Mouse (Mus musculus): Measurements from ENCODE around the gene Zc3h4. TPM values are rescaled to one million over a fixed set of nuclear protein-coding genes. Genes with fewer than 3 reads are reported as not detected.
"Not testable (repeated sequence)": the region's sequence is repeated elsewhere in the genome, so short reads cannot be mapped to it uniquely, and the experiment has no call there.

Zc3h4 gene
- polyA plus RNA-seq, 1 experiment from 2014 or later: 10.4 TPM

DNA sequence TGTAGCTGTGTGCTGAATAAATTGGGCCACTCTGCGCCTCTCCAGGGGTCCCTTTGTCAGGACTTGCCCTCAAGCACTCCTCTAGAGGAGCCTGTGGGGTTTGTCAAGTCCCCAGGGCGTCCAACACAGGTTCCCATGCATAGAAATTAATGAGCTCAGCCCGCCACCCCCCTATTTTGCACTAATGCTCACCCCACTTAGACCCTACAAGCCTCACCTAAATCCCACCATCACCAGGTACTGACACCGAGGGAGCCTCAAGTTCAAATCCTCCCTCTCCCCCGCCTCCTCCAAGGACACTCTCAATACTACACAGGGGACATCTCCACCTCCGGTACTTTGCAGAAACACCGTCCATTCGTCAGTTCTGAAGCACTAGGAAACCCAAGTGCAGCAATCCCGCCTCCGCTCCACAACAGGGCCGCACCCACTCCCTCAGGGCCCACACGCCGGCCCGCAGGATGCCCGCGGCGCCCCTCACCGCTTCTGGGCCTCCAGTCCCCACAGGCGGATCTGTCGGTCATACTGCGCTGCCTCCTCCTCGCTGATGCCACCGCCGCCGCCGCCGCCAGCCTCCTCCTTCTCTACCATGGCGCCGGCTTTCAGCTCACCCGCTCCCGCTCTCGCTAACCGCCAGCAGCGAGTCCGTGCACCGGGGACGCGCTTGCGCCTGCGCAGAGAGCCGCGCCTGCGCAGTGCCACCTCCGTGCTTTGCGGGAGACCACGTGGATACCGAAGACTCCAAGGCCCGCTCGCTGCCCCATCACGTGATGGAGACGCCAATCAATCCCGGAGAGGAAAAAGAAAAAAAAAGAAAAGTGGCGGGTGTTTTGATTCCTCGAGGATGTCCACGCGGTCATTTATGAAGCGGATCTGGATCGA lies 13.3 kb upstream of the Zc3h4 start, which contains the start of gene Sae1:
Gene Sae1 (minus strand): TSS at position 647 of the 882 bp plus-strand sequence.
- Histone ChIP-seq H3K9ac (ENCODE audit: low read depth, low read length) (peak within 1 kb of the TSS; percentile 86), H3K4me1 (replicated peaks; ENCODE audit: insufficient read depth, low read length) (peaks cover 11% of the 10 kb centered on the region), H3K27ac (peak within 1 kb of the TSS; percentile 65; the same call in 1 of the 2 replicates), H3K4me2 (ENCODE audit: low read length) (peak within 1 kb of the TSS; percentile 81), H3K36me3 (ENCODE audit: insufficient read depth, low read length) (no peaks in the 10 kb centered on the region), H3K27me3 (ENCODE audit: insufficient read depth, low read length) (no peaks in the 10 kb centered on the region), H3K4me3 (replicated peaks; ENCODE audit: low read depth, low read length) (peak within 1 kb of the TSS; percentile 91), H3K9me3 (replicated peaks; ENCODE audit: low read length) (no peaks in the 10 kb centered on the region)
- TF ChIP-seq CTCF (IDR thresholded peaks at IDR 0.05; ENCODE audit: low read depth): no peak
- WGBS: under 1% methylated on average over 58 of the region's 58 CpGs
- DNase-seq (ENCODE audit: low spot score): peak; percentile 97
- peak; percentile 96 for ATAC-seq (replicated peaks; ENCODE audit: low FRiP score, low read depth)

DNA sequence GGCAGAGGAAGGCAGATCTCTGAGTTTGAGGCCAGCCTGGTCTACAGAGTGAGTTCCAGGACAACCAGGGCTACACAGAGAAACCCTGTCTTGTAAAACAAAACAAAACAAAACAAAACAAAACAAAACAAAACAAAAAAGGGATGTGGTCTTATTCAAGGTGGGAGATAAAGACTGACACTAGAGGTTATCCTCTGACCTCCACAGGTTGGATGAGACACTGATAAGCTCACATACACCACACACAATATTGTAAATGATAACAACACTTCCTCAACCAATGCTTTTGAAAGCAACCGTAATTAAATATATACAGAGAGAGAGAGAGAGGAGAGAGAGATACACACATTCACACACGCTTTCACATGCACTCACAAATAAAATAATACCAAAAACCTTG lies 10.8 kb upstream of the Zc3h4 start:
- not testable (repeated sequence) for H3K4me3 ChIP-seq (replicated peaks; ENCODE audit: low read depth, low read length); H3K9me3 ChIP-seq (replicated peaks; ENCODE audit: low read length); H3K4me2 ChIP-seq (ENCODE audit: low read length); H3K27ac ChIP-seq; DNase-seq (ENCODE audit: low spot score); H3K9ac ChIP-seq (ENCODE audit: low read depth, low read length); ATAC-seq (replicated peaks; ENCODE audit: low FRiP score, low read depth); H3K36me3 ChIP-seq (ENCODE audit: insufficient read depth, low read length); H3K27me3 ChIP-seq (ENCODE audit: insufficient read depth, low read length)
- WGBS: 81% methylated on average over 2 of the region's 2 CpGs
- peaks cover 11% of the 10 kb centered on the region for H3K4me1 ChIP-seq (replicated peaks; ENCODE audit: insufficient read depth, low read length)

DNA sequence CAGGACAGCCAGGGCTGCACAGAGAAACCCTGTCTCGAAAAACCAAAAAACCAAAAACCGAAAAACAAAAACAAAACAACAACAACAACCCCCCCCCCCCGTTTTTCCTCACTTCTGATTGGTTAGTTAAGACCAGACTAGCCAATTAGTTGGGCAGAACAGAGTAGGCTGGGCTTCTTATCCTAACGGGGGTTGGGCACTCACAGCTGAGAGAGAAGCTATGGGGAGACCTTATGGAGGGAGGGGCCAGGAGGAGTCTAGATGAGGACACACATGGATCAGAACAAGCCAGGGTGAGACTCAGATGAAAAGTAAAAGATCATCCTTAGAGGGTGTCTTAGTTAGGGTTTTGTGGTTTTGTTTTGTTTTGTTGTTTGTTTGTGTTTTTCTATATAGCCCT lies 7.8 kb upstream of the Zc3h4 start:
- no peak overlapping the region for H3K27ac ChIP-seq
- H3K4me1 ChIP-seq (replicated peaks; ENCODE audit: insufficient read depth, low read length): no peaks in the 10 kb centered on the region
- H3K4me2 ChIP-seq (ENCODE audit: low read length): no peak overlapping the region
- H3K9ac ChIP-seq (ENCODE audit: low read depth, low read length): no peak overlapping the region
- no peak overlapping the region for H3K4me3 ChIP-seq (replicated peaks; ENCODE audit: low read depth, low read length)
- H3K9me3 ChIP-seq (replicated peaks; ENCODE audit: low read length): no peaks in the 10 kb centered on the region
- no peaks in the 10 kb centered on the region for H3K27me3 ChIP-seq (ENCODE audit: insufficient read depth, low read length)
- no peak for DNase-seq (ENCODE audit: low spot score)
- TF ChIP-seq CTCF (IDR thresholded peaks at IDR 0.05; ENCODE audit: low read depth): no peak
- no peaks in the 10 kb centered on the region for H3K36me3 ChIP-seq (ENCODE audit: insufficient read depth, low read length)
- WGBS: 44% methylated on average over 4 of the region's 4 CpGs
- ATAC-seq (replicated peaks; ENCODE audit: low FRiP score, low read depth): no peak

DNA sequence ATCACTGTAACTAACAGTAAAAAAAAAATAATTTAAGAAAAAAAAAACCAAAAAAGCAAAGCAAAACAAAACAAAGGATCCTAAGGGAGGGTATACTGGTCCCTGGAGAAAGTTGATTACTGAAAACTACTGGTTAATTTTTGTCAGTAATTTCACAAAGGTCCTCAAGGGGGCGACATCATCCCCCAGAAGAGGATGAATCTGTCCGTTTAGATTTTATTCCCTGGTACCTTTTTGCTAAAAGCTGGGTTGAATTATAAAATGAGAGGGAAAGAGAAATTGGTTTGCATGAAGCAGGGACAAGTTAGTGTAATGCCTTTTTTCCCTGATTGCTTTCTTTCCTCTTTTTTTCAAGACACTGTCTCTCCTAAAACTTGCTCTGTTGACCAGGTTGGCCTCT lies 4.8 kb upstream of the Zc3h4 start:
- no peak overlapping the region for H3K4me3 ChIP-seq (replicated peaks; ENCODE audit: low read depth, low read length)
- DNase-seq (ENCODE audit: low spot score) (peak; percentile 87), ATAC-seq (replicated peaks; ENCODE audit: low FRiP score, low read depth) (no peak)

DNA sequence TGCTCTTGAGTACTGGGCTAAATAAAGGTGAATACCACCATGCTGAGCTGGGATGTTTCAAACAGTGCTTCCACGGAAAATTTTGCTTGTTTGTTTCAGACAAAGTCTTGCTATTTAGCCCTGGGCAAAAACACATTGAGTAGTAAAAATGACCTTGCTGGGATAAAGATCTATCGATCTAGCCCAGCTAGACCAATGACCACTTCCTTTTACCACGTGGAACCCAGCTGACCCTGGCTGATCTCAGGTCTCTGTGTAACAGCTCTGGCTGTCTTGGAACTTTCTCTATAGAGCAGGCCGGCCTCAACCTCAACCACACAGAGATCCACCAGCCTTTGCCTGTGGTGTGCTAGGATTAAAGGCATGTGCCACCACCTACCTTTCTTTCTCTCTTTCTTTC lies 3.2 kb upstream of the Zc3h4 start:
- H3K27ac ChIP-seq: no peak overlapping the region
- no peak overlapping the region for H3K9ac ChIP-seq (ENCODE audit: low read depth, low read length)
- H3K9me3 ChIP-seq (replicated peaks; ENCODE audit: low read length): no peaks in the 10 kb centered on the region
- ATAC-seq (replicated peaks; ENCODE audit: low FRiP score, low read depth) (no peak), DNase-seq (ENCODE audit: low spot score) (no peak)
- H3K27me3 ChIP-seq (ENCODE audit: insufficient read depth, low read length): no peaks in the 10 kb centered on the region
- no peak for TF ChIP-seq CTCF (IDR thresholded peaks at IDR 0.05; ENCODE audit: low read depth)
- no peaks in the 10 kb centered on the region for H3K36me3 ChIP-seq (ENCODE audit: insufficient read depth, low read length)
- no peak overlapping the region for H3K4me3 ChIP-seq (replicated peaks; ENCODE audit: low read depth, low read length)
- 69% methylated on average over 4 of the region's 4 CpGs for WGBS
- H3K4me2 ChIP-seq (ENCODE audit: low read length): no peak overlapping the region
- H3K4me1 ChIP-seq (replicated peaks; ENCODE audit: insufficient read depth, low read length): peaks cover 6% of the 10 kb centered on the region; the same call in 1 of the 2 replicates

More for the DNA sequence above, 4.8 kb upstream of the Zc3h4 start:
- no peaks in the 10 kb centered on the region for H3K9me3 ChIP-seq (replicated peaks; ENCODE audit: low read length)
- H3K27ac ChIP-seq: no peak overlapping the region
- H3K4me2 ChIP-seq (ENCODE audit: low read length): no peak overlapping the region
- H3K4me1 ChIP-seq (replicated peaks; ENCODE audit: insufficient read depth, low read length): peaks cover 6% of the 10 kb centered on the region; the same call in 1 of the 2 replicates
- no peaks in the 10 kb centered on the region for H3K36me3 ChIP-seq (ENCODE audit: insufficient read depth, low read length)
- peak; percentile 88 for TF ChIP-seq CTCF (IDR thresholded peaks at IDR 0.05; ENCODE audit: low read depth)
- no peak overlapping the region for H3K9ac ChIP-seq (ENCODE audit: low read depth, low read length)
- H3K27me3 ChIP-seq (ENCODE audit: insufficient read depth, low read length): no peaks in the 10 kb centered on the region
- 2% methylated on average over 2 of the region's 2 CpGs for WGBS

DNA sequence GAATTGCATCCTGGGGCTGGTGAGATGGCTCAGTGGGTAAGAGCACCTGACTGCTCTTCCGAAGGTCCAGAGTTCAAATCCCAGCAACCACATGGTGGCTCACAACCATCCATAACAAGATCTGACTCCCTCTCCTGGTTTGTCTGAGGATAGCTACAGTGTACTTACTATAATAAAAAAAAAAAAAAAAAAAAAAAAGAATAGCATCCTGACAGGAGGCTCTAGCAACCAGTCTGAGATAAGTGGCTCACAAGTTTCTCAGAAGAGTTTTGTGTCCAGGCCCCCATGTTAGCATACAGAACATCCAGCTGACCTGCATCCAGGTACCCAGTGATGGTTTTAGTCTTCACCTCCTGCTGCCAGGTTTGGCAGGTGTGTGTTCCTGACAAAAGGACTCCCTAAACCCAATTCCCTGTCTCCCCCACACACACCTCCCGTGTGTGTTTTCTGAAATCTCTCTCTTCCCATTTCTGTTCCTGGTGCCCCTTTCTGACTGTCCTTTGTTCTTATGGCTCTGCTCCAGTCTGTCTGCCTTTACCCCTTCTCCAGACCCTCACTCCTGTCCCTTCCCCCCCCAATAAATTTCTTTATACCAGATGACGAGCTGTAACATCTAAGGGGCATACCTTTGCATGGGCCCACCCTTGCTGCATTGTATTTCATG lies 2.2 kb upstream of the Zc3h4 start:
- Histone ChIP-seq H3K4me2 (ENCODE audit: low read length) (peak overlapping the region; percentile 92), H3K36me3 (ENCODE audit: insufficient read depth, low read length) (no peaks in the 10 kb centered on the region), H3K9ac (ENCODE audit: low read depth, low read length) (peak overlapping the region; percentile 99), H3K9me3 (replicated peaks; ENCODE audit: low read length) (no peaks in the 10 kb centered on the region), H3K4me1 (replicated peaks; ENCODE audit: insufficient read depth, low read length) (peaks cover 11% of the 10 kb centered on the region), H3K27me3 (ENCODE audit: insufficient read depth, low read length) (no peaks in the 10 kb centered on the region), H3K4me3 (replicated peaks; ENCODE audit: low read depth, low read length) (peak overlapping the region; percentile 47), H3K27ac (peak overlapping the region; percentile 100)
- ATAC-seq (replicated peaks; ENCODE audit: low FRiP score, low read depth) (no peak), DNase-seq (ENCODE audit: low spot score) (no peak)
- 30% methylated on average over 3 of the region's 3 CpGs for WGBS
- TF ChIP-seq CTCF (IDR thresholded peaks at IDR 0.05; ENCODE audit: low read depth): peak; percentile 36

Data from kidney, postnatal 0 days (tissue).